ENCODE assay signal across 8 mouse cellular contexts in the genomic region with DNA sequence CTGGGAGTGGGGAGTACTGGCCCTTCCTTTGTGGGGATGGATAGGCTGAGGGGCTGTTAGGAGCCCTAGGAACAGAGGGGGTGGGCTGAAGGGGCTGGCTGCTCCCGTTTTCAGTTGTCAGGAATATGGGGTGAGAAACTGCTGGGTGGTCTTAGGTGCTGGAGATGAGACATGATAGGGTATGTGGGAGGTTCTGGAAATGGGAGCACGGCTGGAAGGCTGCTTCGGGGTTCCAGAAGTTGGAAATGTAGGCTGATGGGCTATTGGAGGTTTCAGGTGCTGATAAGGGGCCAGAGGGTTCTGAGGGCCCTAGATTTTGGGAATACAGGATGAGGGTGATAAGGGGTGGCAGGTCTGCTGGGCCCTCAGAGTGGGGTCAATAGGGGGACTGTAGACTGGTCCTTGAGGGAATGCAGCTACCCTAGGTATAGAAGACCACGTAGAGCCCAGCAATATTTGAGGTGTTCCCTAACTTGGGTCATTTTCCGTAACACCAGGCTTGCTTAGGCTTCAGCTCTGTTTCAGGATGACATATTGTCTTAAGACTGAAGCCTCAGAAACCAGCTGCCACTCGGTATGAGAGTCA. TPM values are rescaled to one million over a fixed set of nuclear protein-coding genes. Genes with fewer than 3 reads are reported as not detected.
DNase-seq lines count a peak whose midpoint lies in the region; ATAC-seq lines count a peak whose summit lies in the region.

No protein-coding gene starts in this region.

- peak overlapping the region; percentile 61 for H3K9ac ChIP-seq in lung, embryonic 16.5 days (ENCODE audit: low read length)
- H3K9ac ChIP-seq in forebrain, embryonic 11.5 days (ENCODE audit: low read length), result peak overlapping the region; percentile 16; the same call in 1 of the 2 replicates
- no peak overlapping the region for H3K9ac ChIP-seq in limb, embryonic 13.5 days
- H3K9ac ChIP-seq in neural tube, embryonic 14.5 days (replicated peaks; ENCODE audit: low read depth, low read length), result no peak overlapping the region

- H3K27me3 ChIP-seq in lung, embryonic 16.5 days (ENCODE audit: control insufficient read depth, insufficient read depth, low read depth, low read length), result no peaks in the 10 kb centered on the region
- H3K27me3 ChIP-seq in forebrain, embryonic 11.5 days (ENCODE audit: control insufficient read depth, insufficient read depth, low read length), result no peaks in the 10 kb centered on the region; the same call in 1 of the 2 replicates
- H3K27me3 ChIP-seq in limb, embryonic 13.5 days, result no peaks in the 10 kb centered on the region
- H3K27me3 ChIP-seq in neural tube, embryonic 14.5 days (ENCODE audit: control insufficient read depth, insufficient read depth, low read length), result no peaks in the 10 kb centered on the region

- no peaks in the 10 kb centered on the region for H3K36me3 ChIP-seq in lung, embryonic 16.5 days (ENCODE audit: control insufficient read depth, insufficient read depth, low read length)
- no peaks in the 10 kb centered on the region for H3K36me3 ChIP-seq in forebrain, embryonic 11.5 days (ENCODE audit: control insufficient read depth, insufficient read depth, low read length)
- no peaks in the 10 kb centered on the region; the same call in 1 of the 2 replicates for H3K36me3 ChIP-seq in limb, embryonic 13.5 days
- no peaks in the 10 kb centered on the region for H3K36me3 ChIP-seq in neural tube, embryonic 14.5 days (ENCODE audit: control insufficient read depth, insufficient read depth, low read length)

- ATAC-seq in lung, embryonic 16.5 days (ENCODE audit: low read depth), result 0 out of 2 replicates have a peak, but pooled peaks have one; percentile 0
- ATAC-seq in forebrain, embryonic 11.5 days (replicated peaks; ENCODE audit: low FRiP score), result peak; percentile 8
- peak; percentile 4; the same call in 1 of the 2 replicates for ATAC-seq in limb, embryonic 13.5 days (ENCODE audit: low FRiP score, low read depth)
- peak; percentile 10; the same call in 1 of the 2 replicates for ATAC-seq in neural tube, embryonic 14.5 days (ENCODE audit: low read depth)
- no peak for ATAC-seq in inflammation-experienced regulatory T-cells, adult 6 months

- DNase-seq in lung, postnatal 10 days, result no peak
- no peak for DNase-seq in forebrain, embryonic 11.5 days (ENCODE audit: low spot score)
- no peak for DNase-seq in embryo, embryonic 9.5 days (ENCODE audit: extremely low spot score)
- no peak for DNase-seq in frontal cortex, adult 2 months (ENCODE audit: extremely low spot score in 1 of 2, low spot score in 1 of 2)

- peaks cover 8% of the 10 kb centered on the region; the same call in 1 of the 2 replicates for H3K4me1 ChIP-seq in lung, embryonic 16.5 days (replicated peaks; ENCODE audit: control insufficient read depth, insufficient read depth, low read length)
- H3K4me1 ChIP-seq in forebrain, embryonic 11.5 days (replicated peaks; ENCODE audit: control insufficient read depth, insufficient read depth, low read length), result peaks cover 5% of the 10 kb centered on the region; the same call in 1 of the 2 replicates
- peaks cover 14% of the 10 kb centered on the region for H3K4me1 ChIP-seq in limb, embryonic 13.5 days
- peaks cover 8% of the 10 kb centered on the region; the same call in 1 of the 2 replicates for H3K4me1 ChIP-seq in neural tube, embryonic 14.5 days (ENCODE audit: control insufficient read depth, insufficient read depth, low read length)

- no peaks in the 10 kb centered on the region for H3K9me3 ChIP-seq in lung, embryonic 16.5 days (ENCODE audit: control insufficient read depth, low read length)
- no peaks in the 10 kb centered on the region for H3K9me3 ChIP-seq in forebrain, embryonic 11.5 days (ENCODE audit: control insufficient read depth, low read length)
- H3K9me3 ChIP-seq in limb, embryonic 13.5 days, result no peaks in the 10 kb centered on the region
- H3K9me3 ChIP-seq in neural tube, embryonic 14.5 days (ENCODE audit: control insufficient read depth, low read length), result no peaks in the 10 kb centered on the region

- H3K4me3 ChIP-seq in lung, embryonic 16.5 days (ENCODE audit: low read length), result peak overlapping the region; percentile 65
- H3K4me3 ChIP-seq in forebrain, embryonic 11.5 days (ENCODE audit: low read depth, low read length), result peak overlapping the region; percentile 43; the same call in 1 of the 2 replicates
- peak overlapping the region; percentile 31 for H3K4me3 ChIP-seq in limb, embryonic 13.5 days
- no peak overlapping the region; the same call in 1 of the 2 replicates for H3K4me3 ChIP-seq in neural tube, embryonic 14.5 days (ENCODE audit: low read depth, low read length)

- WGBS in lung, embryonic 16.5 days, result 69% methylated on average over 6 of the region's 6 CpGs
- 75% methylated on average over 6 of the region's 6 CpGs for WGBS in forebrain, embryonic 11.5 days
- 74% methylated on average over 6 of the region's 6 CpGs for WGBS in limb, embryonic 13.5 days
- 82% methylated on average over 6 of the region's 6 CpGs for WGBS in neural tube, embryonic 14.5 days

- H3K4me2 ChIP-seq in lung, embryonic 16.5 days (ENCODE audit: low read depth, low read length), result peak overlapping the region; percentile 95
- peak overlapping the region; percentile 29; the same call in 1 of the 2 replicates for H3K4me2 ChIP-seq in forebrain, embryonic 11.5 days (ENCODE audit: low read depth, low read length, severe bottlenecking)
- peak overlapping the region; percentile 92 for H3K4me2 ChIP-seq in limb, embryonic 13.5 days (replicated peaks)
- peak overlapping the region; percentile 31; the same call in 1 of the 2 replicates for H3K4me2 ChIP-seq in neural tube, embryonic 14.5 days (ENCODE audit: low read depth, low read length)

- peak overlapping the region; percentile 23; the same call in 1 of the 2 replicates for H3K27ac ChIP-seq in lung, embryonic 16.5 days (ENCODE audit: low read length)
- H3K27ac ChIP-seq in forebrain, embryonic 11.5 days (ENCODE audit: low read depth, low read length), result no peak overlapping the region
- H3K27ac ChIP-seq in limb, embryonic 13.5 days, result 0 out of 2 replicates have a peak overlapping the region, but pooled peaks have one; percentile 33
- no peak overlapping the region for H3K27ac ChIP-seq in neural tube, embryonic 14.5 days (ENCODE audit: low read depth, low read length)

RNA-seq across cellular contexts. Expression of a gene that starts 0.5 kb away (rescaled TPM):
- 0.26 and 1.9 TPM in 2 replicates for polyA plus RNA-seq in lung, embryonic 16.5 days (2015; fragmentation: Nextera tagmentation; extraction: Ambion mirVana)
- 1.1 and 2.1 TPM in 2 replicates for polyA plus RNA-seq in forebrain, embryonic 11.5 days (2014; fragmentation: Nextera tagmentation; extraction: Ambion mirVana)
- 0.43 and 0.46 TPM in 2 replicates for polyA plus RNA-seq in limb, embryonic 13.5 days (2015; fragmentation: Nextera tagmentation; extraction: Ambion mirVana)
- polyA plus RNA-seq in neural tube, embryonic 14.5 days (2014; fragmentation: Nextera tagmentation; extraction: Ambion mirVana), result 0.37 TPM in 1 of 2 replicates, not detected in the other
- under 1 TPM in 1 of 3 experiments, not detected in 2; 0.52 TPM for polyA plus RNA-seq in inflammation-experienced regulatory T-cells, adult 6 months (2017; shearing (Covaris generic))
- polyA plus RNA-seq in frontal cortex, adult 2 months (2012; rRNA removed), result 0.15 TPM in 1 of 2 replicates, not detected in the other

RNA-seq across cellular contexts. Expression of a gene that starts 0.7 kb away (rescaled TPM):
- polyA plus RNA-seq in lung, embryonic 16.5 days (2015; fragmentation: Nextera tagmentation; extraction: Ambion mirVana), result 4.6 and 5.6 TPM in 2 replicates
- polyA plus RNA-seq in forebrain, embryonic 11.5 days (2014; fragmentation: Nextera tagmentation; extraction: Ambion mirVana), result 2.6 and 3.2 TPM in 2 replicates
- 4.9 and 5.2 TPM in 2 replicates for polyA plus RNA-seq in limb, embryonic 13.5 days (2015; fragmentation: Nextera tagmentation; extraction: Ambion mirVana)
- polyA plus RNA-seq in neural tube, embryonic 14.5 days (2014; fragmentation: Nextera tagmentation; extraction: Ambion mirVana), result 4.0 and 4.8 TPM in 2 replicates
- polyA plus RNA-seq in inflammation-experienced regulatory T-cells, adult 6 months (2017; shearing (Covaris generic)), result 1 to 10 TPM; 3.7 to 7.0 (median 5.0) TPM
- polyA plus RNA-seq in frontal cortex, adult 2 months (2012; rRNA removed), result 32.5 and 33.6 TPM in 2 replicates

RNA-seq across cellular contexts. Expression of a gene that starts 17.8 kb away (rescaled TPM):
- 0.34 and 0.40 TPM in 2 replicates for polyA plus RNA-seq in lung, embryonic 16.5 days (2015; fragmentation: Nextera tagmentation; extraction: Ambion mirVana)
- polyA plus RNA-seq in forebrain, embryonic 11.5 days (2014; fragmentation: Nextera tagmentation; extraction: Ambion mirVana), result 0.16 and 0.31 TPM in 2 replicates
- 0.43 and 0.59 TPM in 2 replicates for polyA plus RNA-seq in limb, embryonic 13.5 days (2015; fragmentation: Nextera tagmentation; extraction: Ambion mirVana)
- 3.4 and 4.3 TPM in 2 replicates for polyA plus RNA-seq in neural tube, embryonic 14.5 days (2014; fragmentation: Nextera tagmentation; extraction: Ambion mirVana)
- polyA plus RNA-seq in inflammation-experienced regulatory T-cells, adult 6 months (2017; shearing (Covaris generic)), result not detected
- polyA plus RNA-seq in frontal cortex, adult 2 months (2012; rRNA removed), result 15.5 and 17.7 TPM in 2 replicates

RNA-seq across cellular contexts. Expression of a gene that starts 23.5 kb away (rescaled TPM):
- 76.6 and 76.7 TPM in 2 replicates for polyA plus RNA-seq in lung, embryonic 16.5 days (2015; fragmentation: Nextera tagmentation; extraction: Ambion mirVana)
- 68.3 and 69.4 TPM in 2 replicates for polyA plus RNA-seq in forebrain, embryonic 11.5 days (2014; fragmentation: Nextera tagmentation; extraction: Ambion mirVana)
- 69.4 and 73.7 TPM in 2 replicates for polyA plus RNA-seq in limb, embryonic 13.5 days (2015; fragmentation: Nextera tagmentation; extraction: Ambion mirVana)
- 67.9 and 98.6 TPM in 2 replicates for polyA plus RNA-seq in neural tube, embryonic 14.5 days (2014; fragmentation: Nextera tagmentation; extraction: Ambion mirVana)
- 10 to 100 TPM; 18.9 to 39.3 (median 36.9) TPM for polyA plus RNA-seq in inflammation-experienced regulatory T-cells, adult 6 months (2017; shearing (Covaris generic))
- polyA plus RNA-seq in frontal cortex, adult 2 months (2012; rRNA removed), result 95.1 and 121 TPM in 2 replicates

RNA-seq across cellular contexts. Expression of a gene that starts 25.2 kb away (rescaled TPM):
- polyA plus RNA-seq in lung, embryonic 16.5 days (2015; fragmentation: Nextera tagmentation; extraction: Ambion mirVana), result 177 and 189 TPM in 2 replicates
- 15.2 and 20.6 TPM in 2 replicates for polyA plus RNA-seq in forebrain, embryonic 11.5 days (2014; fragmentation: Nextera tagmentation; extraction: Ambion mirVana)
- polyA plus RNA-seq in limb, embryonic 13.5 days (2015; fragmentation: Nextera tagmentation; extraction: Ambion mirVana), result 181 and 186 TPM in 2 replicates
- polyA plus RNA-seq in neural tube, embryonic 14.5 days (2014; fragmentation: Nextera tagmentation; extraction: Ambion mirVana), result 5.3 and 36.4 TPM in 2 replicates
- polyA plus RNA-seq in inflammation-experienced regulatory T-cells, adult 6 months (2017; shearing (Covaris generic)), result 100 to 1,000 TPM; 512 to 771 (median 583) TPM
- polyA plus RNA-seq in frontal cortex, adult 2 months (2012; rRNA removed), result 15.1 and 15.2 TPM in 2 replicates

Comparison
In these comparisons a context has a peak if more than half of its experiments do, and no peak if none do; other contexts are left out.
1. H3K27ac ChIP-seq: peak in lung, embryonic 16.5 days (single experiment) and limb, embryonic 13.5 days (single experiment); none in forebrain, embryonic 11.5 days (single experiment) and neural tube, embryonic 14.5 days (single experiment).
2. H3K4me2 ChIP-seq: peak in every context shown above with its lines; median percentile 95 in lung, embryonic 16.5 days; 92 in limb, embryonic 13.5 days; 31 in neural tube, embryonic 14.5 days; 29 in forebrain, embryonic 11.5 days.
3. H3K9ac ChIP-seq: peak in lung, embryonic 16.5 days (single experiment) and forebrain, embryonic 11.5 days (single experiment); none in limb, embryonic 13.5 days (single experiment) and neural tube, embryonic 14.5 days (single experiment).